Mouse (Mus musculus) brain, adult 2 months (tissue): Measurements from ENCODE around the gene Rab43.
"Not testable (repeated sequence)": the region's sequence is repeated elsewhere in the genome, so short reads cannot be mapped to it uniquely, and the experiment has no call there.

ENCODE experiments used
- DNase-seq: peaks from one replicate; pipeline ENCODE4 v3.0.0; 2011; ENCODE audit warnings: low read depth, low spot score

Gene Rab43

GRCm38 (mm10) chr6:87787108-87787890 lies 24.7 kb downstream of the Rab43 start:
- no peak for DNase-seq

GRCm38 (mm10) chr6:87786621-87787020 lies 25.3 kb downstream of the Rab43 start:
- no peak for DNase-seq

GRCm38 (mm10) chr6:87784033-87784432 lies 27.9 kb downstream of the Rab43 start:
- DNase-seq = no peak

DNA sequence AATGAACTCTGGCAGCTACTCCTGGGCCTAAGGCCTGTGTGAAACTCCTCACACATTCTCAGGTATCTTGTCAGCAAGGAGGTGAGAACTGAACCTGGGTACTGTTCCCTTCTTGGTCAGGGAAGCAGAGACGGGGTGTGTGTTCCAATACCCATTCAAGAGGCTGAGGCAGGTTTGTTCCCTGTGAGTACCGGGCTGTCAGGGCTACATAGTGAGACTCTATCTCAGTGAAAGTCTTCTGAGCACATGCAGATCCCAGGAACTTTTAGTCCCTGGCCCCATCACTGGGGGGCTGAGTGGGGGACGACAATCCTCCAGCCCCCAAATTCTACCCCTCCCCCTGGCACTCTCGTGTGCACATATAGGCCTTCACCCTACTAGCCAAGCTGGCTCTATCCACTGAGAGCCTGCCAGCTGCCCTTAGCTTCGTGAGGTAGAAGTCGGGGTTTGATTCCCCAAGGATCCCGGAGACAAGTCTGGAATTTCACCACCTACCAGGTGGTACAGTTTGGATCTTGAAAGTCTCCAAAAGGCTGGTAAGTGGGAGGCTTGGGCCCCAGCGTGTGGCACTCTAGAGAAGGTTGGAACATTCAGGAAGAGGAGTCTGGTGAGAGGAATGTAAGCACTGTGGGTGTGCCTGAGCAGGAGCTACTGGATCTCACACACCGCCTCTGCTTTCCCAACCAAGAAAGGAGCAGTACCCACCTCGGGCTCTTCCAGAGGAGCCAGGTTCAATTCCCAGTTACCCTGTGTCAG lies 31.2 kb downstream of the Rab43 start:
- peak; percentile 17 for DNase-seq

- no peak for DNase-seq
Measured at GRCm38 (mm10) chr6:87779174-87780165, 32.5 kb downstream of the Rab43 start.

- no peak for DNase-seq
Measured at GRCm38 (mm10) chr6:87778294-87779173, 33.4 kb downstream of the Rab43 start.

DNA sequence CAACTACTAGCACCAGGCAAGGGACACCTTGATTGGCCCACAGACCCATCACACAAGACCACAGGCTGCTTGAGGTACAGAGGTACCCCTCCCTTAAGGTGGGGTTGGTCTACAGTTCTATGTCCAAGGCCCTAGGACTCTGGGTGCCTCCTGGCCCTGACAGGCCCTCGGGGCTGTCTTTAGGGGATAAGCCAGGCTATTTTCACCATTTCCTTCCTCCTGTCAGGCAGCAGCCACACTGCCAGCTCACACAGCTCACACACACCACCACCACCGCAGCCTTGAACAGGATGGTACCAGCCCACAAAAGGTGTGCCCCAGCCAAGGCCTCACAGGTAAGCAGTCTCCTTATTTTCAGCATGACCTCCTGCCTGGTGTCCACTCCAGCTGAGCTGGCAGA lies 34.1 kb downstream of the Rab43 start, which contains the start of gene Gp9:
Gene Gp9, plus strand, starts transcription at position 231 of the 400 bp plus-strand sequence.
- no peak for DNase-seq

GRCm38 (mm10) chr6:87776663-87777062 lies 35.3 kb downstream of the Rab43 start:
- no peak for DNase-seq

DNA sequence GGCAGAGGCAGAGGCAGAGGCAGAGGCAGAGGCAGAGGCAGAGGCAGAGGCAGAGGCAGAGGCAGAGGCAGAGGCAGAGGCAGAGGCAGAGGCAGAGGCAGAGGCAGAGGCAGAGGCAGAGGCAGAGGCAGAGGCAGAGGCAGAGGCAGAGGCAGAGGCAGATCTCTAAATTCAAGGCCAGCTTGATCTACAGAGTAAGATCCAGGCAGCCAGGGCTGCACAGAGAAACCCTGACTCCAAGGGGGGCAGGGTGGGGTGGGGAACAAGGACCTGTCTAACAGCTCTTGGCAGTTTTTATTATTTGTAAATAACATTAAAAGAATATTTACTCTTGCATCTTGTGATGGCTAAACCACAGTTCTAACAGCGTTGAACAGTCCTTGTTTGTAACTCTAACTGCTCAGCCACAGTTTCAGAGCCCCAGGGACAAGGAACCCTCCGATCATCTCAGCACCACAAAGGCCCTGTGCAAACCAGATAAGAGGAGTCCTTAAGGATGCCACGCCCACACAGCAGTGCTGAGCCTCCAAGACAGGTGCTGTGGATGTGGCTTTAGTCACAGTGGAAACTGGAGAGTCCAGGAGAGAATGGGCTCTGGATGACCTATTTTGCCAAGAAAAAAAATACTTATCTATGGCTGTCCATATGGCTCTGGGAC lies 36.2 kb downstream of the Rab43 start:
- no peak for DNase-seq

GRCm38 (mm10) chr6:87774909-87775308 lies 37.1 kb downstream of the Rab43 start:
- no peak for DNase-seq

- no peak for DNase-seq
Measured at GRCm38 (mm10) chr6:87774466-87774865, 37.5 kb downstream of the Rab43 start.

DNA sequence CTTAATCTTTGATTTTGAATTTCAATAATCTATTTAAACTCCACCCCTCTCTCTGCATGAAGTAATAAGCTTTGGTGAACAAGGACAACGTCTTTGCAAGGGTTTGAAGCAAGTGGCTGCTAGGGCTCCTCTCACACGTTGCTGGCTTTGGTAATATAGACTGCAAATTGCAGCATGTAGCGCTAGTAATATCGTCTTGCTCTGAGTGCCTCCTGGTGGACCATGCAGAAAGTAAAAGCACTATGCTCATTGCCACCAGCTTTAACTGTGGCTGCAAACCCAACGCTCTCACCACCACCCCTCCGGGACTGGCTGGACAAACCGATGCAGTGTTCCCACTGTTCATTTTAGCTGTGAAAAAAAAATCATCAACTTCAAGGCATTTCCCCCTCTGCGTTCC lies 41.3 kb downstream of the Rab43 start:
- DNase-seq = peak; percentile 36

DNA sequence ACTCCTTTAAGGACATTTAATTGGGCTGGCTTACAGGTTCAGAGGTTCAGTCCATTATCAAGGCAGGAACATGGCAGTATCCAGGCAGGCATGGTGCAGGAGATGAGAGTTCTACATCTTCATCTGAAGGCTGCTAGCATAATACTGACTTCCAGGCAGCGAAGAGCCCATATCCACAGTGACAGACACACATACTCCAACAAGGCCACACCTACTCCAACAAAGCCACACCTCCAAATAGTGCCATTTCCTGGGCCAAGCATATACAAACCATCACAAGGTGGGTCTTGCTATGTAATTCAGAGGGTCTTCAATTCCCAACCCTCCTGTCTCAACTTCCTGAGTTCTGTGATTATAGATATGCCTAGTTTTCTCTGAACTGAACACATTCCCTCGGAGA lies 47.7 kb downstream of the Rab43 start:
- DNase-seq = not testable (repeated sequence)

- peak; percentile 72 for DNase-seq
Measured at GRCm38 (mm10) chr6:87763376-87764280, 48.3 kb downstream of the Rab43 start.

DNA sequence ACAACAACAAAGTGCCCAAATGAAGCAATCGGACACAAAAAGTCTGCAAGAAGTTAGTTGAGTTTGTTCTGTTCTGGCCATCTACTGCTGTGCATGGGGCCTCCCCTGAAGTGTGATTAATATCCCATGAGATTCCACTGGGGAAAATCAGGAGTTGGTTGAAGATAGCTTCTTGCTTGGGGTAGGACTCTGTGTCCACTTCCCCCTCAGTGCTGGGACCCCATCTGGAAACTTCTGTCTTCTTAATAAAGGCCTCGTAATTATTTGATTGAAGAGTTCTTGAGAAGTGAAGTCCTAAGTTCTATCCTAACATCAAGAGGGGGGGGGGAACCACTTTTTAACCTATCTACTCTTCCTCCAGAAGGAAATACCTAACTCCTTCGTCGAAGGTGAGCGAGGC lies 49.8 kb downstream of the Rab43 start:
- DNase-seq = no peak

DNA sequence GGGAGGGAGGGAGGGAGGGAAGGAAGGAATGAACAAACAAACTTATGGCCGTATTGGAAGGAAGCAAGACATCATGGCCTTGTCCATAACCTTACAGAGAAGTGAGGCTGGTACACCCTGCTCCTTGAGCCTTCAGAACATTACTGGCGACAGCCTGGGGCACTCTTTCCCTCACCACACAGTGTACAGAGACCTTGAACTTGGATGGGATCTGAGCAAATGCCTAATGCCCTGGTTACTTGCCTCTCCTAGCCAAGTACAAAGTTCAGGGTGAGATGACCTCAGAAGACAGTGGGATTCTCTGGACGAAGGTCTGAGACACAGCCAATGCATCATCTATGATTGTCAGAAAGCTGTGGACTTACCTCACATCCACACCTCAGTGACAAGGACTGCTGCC lies 52.1 kb downstream of the Rab43 start:
- DNase-seq = no peak

- DNase-seq = no peak
Measured at GRCm38 (mm10) chr6:87759404-87759803, 52.6 kb downstream of the Rab43 start.

- DNase-seq = no peak
Measured at GRCm38 (mm10) chr6:87756896-87757295, 55.1 kb downstream of the Rab43 start.

- DNase-seq = no peak
Measured at GRCm38 (mm10) chr6:87755196-87755595, 56.8 kb downstream of the Rab43 start.
